Mouse (Mus musculus) heart, adult 9 months (tissue): ENCODE data around the gene Gm3376.
"Not testable (repeated sequence)": the region's sequence is repeated elsewhere in the genome, so short reads cannot be mapped to it uniquely, and the experiment has no call there.

Experiments used
- DNase-seq, 2 experiments: peaks; one replicate each; pipeline ENCODE4 v3.0.0; 2022; ENCODE audit warnings: low spot score in 2 of 2

The Gm3376 gene

DNA sequence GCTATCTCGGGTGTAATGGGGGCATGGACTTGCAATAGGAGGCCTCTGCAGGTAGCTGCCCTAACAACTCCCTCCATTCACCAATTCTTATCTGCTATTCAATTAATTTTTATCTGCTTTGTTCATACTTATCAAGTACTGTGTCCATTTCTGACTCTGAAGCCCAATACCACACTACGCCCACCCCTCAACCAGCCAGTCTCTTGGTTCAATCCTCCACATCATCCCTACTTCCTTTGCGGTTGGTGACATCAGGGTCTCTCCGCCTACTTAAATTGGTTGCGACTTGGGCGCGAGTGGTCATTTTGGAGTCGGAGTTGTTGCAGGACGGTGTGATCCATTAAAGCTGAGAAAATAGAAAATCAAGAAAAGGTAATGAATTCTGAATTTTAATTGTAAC, at the start of gene Gm3376:
Gene Gm3376, plus strand, starts transcription at position 301 of the 400 bp plus-strand sequence.
- DNase-seq = not testable (repeated sequence)
